Mouse (Mus musculus) lung, postnatal 25 days (tissue): Measurements from ENCODE around the gene Dntt.

Experiments used
- DNase-seq: peaks from one replicate; pipeline ENCODE4 v3.0.0; 2022; ENCODE audit warnings: low spot score

Dntt gene

DNA sequence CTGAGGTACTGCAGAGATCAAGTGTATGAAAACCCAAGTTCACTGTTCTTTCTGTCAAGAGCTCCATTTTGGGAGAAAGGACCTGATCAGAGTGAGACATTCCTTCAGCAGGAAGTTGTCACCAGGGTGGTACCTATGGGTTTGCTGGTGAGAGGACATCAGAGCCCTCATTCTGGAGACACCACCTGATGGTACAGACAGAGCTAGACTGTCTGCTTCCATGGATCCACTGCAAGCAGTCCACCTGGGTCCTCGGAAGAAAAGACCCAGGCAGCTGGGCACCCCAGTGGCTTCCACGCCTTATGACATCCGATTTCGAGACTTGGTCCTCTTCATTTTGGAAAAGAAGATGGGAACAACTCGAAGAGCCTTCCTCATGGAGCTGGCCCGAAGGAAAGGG lies at the start of gene Dntt:
Gene Dntt (plus strand): TSS at position 57 of the 400 bp plus-strand sequence.
- DNase-seq = no peak

DNA sequence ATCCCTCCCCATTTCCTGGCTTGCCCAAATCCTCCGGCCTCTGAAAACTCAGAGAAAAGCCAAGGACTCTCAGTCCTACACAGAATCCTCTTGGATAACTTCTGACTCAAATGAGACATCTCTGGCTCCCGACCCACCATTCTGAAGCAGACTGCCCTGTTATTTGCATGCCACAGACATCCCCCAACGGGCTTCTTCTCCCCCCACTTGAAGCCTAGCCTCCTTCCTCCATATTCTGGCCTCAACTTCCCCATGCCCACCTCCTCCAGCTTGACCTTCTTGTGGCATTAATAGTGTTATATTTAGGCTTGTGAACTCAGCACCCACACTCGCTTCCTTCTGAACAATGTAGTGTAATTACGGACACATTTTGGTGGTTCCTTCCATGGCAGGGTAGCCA lies 48.4 kb upstream of the Dntt start:
- DNase-seq = no peak

DNA sequence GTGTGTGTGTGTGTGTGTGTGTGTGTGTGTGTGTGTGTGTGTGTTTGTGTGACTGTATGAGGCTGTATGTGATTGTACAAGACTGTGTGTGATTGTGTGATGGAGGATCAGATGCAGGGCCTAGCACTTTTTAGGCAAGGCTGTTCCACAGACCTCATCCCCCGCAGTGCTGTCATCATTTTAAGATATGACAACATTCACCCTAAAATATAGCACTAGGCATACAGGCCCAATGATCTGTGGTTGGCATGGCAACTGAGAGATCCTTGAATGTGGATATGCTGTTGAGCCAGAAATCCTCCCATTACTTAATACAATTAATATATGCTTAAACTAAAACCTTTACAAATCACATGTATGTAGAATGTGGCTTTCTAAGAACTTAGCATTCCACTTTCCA lies 44.5 kb upstream of the Dntt start:
- no peak for DNase-seq

DNA sequence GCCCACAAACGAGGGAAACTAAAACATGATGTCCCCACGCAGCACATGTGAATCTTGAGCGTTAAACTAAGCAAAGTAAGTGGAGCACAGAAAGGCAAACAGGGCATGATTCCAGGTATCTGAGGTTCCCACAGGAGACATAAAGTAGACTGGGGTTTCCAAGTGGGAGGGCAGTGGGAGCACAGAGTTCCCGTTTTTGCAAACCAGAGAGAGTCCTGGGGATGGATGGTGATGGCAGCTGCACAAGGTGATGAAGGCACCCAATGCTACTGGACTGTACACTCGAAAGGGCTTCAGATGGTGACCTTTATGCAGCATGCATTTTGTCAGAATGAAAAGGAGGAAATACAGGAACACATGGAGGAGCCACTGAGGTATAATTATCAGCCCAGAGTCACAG lies 40.2 kb upstream of the Dntt start:
- DNase-seq = no peak

DNA sequence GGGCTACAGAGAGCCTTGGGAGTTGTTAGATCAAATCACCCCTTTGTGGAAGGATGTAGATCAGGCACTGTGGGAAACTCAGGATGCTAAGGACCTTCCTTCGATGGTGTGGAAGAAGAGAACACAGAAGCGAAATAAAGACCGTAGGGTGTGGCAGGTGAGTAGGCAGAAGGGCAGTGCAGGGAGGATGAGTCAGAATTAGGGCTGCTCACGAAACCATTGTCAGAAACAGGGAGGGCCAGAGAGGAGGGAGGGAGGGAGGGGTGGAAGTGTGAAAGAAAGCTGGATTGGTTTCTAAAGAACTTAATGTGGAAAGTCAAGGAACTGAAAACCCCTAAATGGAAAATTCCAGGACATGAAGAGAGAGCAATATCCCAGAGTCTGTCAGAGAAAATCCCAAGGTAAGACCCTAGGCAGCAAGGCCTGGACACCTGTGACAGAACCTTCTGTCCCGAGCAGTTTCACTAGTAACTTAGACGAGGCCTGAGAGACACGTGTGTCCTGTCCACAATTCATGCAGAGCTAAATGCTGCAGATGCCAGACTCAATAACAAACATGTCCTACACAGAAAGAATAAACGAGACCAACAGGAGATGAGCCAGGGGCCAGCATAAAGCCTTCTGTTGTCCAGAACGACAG lies 39.0 kb upstream of the Dntt start:
- no peak for DNase-seq

DNA sequence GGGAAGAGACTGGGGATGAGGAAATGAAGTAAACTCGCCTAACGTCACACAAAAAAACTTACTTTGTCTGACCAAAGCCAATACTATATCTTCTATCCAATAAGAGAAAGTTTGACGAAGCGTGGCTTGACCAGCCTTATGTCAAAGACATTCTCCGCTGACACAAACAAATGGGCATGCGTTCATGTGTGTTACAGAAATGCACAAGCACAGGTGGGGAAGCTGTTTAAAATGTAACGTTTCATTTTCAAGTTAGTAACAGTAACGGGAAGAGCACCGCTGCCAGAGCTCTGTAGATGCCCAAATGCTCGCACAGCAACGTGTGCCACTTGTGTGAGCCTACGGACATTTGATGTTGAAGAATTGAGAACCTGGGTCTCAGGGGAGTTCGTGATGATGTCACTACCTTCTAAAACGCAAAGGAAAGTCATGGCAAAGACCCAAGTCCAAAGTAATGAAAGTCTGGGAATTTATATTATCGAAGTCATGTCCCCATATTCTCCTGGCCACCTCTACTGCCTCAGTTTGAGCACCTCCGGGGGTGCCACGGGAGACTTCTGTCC lies 38.2 kb upstream of the Dntt start:
- no peak for DNase-seq

DNA sequence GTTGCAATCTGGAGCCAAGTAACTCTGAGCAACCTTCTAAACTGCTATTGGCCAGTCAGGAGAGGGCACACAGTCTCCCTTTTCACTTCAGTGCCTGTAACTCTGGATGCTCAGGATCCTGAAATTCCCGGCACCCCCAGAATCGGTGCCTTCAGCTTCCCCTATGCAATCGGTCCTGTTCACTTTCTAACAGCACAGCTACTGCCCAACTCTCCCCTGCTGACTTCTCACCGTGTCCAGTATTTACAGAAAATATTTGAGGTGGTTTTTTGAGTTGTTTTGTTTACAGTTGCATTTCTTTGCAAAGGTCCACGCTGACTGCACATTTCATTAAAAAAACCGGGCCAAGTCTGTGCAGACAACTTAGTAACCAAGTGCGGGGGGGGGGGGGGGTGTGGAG lies 37.4 kb upstream of the Dntt start:
- DNase-seq = no peak

DNA sequence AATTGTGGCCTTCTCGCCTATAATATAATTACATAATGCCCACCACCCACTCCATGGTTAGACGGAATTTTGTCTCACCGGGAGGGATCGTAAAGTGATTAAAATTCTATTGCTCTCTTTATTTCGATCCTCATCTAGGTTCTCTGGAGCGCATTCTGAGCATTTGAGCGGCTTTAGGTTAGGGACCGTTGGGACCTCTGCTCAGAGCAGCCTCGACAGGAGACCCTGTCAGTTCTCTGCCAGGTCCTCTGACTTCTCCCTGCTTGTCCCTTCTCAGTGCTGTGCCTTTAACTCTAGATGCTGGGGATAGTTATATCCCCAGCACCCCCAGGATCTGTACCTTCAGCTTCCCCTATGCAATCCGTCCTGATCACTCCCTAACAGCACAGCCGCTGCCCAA lies 37.0 kb upstream of the Dntt start:
- no peak for DNase-seq

DNA sequence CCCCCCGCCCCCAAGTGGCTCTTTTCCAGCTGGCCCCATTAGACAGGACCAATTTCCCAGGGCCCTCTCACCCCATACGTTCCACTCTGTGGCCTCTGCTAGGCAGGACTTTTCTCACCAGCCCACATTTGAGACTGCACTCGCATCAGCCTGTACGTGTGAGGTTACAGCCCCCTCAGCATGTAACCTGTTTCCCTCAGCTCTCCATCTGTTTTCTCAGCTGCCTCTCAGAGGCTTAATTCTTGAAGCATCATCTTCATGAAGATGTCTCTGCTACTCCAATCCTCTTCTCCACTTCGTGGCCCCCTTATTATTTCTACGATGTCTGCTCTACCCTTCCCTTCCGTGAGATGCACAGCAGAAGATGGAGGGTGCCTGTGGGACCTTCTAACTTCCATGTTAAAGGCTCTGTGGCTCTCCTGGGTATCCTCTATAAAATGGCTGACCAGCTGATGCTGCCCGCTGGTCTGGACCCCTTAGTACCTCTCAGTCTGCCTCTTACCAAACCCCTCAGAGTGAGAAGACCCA lies 36.5 kb upstream of the Dntt start:
- DNase-seq = no peak

DNA sequence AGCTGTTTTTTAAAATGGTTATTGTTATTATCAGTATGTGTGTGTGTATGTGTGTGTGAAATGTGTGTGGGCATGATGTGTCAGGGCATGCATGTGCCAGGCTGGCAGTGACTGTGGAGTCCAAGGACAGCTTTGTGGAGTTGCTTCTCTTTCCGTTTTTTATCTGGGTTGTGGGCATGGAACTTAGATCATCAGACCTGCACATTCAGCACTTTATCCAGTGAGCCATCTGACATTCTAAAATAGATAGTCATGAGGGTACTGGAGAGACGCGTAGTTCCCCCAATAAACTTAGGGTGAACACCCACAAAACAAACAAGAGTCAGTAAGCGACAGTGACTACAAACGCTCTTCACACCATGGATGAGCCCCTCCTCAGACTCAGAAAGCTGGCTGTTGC lies 35.7 kb upstream of the Dntt start:
- no peak for DNase-seq

DNA sequence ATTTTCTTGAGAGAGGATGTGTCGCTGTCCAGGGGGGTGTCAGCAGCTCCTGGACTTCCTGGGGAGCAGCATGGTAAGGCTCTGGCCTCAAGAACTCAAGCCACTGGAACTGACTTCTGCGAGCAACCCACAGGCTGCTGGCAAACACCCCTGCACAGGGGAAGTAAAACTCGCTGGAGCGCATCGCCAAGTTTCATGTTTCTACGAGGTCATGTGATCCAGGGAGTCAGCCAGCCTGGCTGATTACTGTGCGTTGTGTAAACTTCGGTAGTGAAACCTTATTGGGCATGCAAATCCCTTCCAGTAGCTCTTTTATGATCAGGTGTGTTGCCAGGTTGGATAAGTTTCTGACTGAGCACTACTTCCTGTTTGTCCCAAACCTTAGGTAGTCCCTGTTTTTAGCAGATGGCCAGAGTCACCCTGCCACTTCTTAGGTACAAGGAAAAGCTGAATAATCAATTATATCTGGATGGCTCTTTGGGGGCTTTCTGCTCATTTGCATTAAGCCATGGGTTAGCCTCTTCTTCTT lies 35.0 kb upstream of the Dntt start, which contains the start of gene Blnk:
Gene Blnk (minus strand): TSS at position 479 of the 529 bp plus-strand sequence.
- peak; percentile 84 for DNase-seq

DNA sequence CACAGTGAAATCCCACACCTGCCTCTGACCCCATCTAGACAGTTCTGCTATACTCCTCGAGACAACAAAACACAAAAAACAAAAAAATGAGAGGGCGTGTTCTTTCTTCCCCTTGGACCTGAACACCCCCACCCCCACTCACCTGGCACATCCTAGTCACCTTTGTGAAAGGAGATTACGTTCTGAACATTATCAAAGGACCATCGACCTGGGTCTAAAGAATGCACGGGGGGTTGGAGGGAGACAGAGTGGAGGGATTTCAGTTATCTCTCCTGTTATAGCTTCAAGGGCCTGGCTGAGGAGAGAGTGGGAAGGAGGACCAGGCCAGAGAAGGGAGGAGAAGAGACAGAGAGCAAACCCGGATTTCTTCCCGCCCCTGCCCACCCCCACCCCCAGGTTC lies 34.2 kb upstream of the Dntt start:
- no peak for DNase-seq

DNA sequence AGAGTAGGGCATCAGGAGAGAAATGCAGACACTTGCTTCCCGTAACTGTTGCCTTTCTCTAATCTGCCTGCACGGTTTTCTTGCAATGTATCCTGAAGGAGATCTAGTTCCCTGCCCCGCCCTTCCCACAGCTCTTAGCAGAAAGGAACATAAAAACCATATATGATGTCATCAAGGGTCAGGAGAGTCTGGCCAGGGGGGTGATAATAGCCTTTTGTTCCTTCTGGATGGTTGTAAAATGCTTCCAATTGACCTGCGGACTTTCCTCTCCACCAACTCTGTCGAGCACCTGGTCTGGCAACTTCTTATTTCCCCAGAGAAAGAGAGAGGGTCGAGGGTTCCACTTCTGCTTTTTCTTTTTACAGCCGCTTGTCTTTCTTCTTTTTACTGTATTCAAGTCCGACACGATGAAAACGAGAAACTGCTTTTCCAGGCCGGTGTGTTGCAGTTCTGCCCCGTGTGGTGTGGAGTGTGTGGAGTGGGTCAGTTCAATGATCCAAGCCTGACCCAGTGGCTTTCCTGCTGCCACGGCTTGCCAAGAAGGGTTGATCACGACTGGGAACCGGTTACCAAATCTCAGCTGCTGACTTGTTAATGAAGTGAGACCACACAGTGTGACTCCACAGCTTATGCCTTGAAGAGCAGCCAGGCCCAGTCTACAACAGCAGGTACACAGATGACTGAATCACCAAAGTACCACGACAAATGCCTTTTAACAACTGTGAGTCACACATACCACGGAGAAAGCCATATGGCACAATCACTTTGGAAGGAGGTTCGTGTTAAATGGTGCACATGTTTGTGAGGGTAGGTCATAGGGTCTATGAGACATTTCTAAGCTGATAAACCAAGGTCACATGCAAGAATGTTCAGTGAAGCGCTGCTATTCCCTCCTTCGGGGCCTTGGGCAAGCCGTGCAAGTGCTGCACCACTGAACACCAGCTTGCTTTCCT lies 33.4 kb upstream of the Dntt start:
- DNase-seq = no peak

DNA sequence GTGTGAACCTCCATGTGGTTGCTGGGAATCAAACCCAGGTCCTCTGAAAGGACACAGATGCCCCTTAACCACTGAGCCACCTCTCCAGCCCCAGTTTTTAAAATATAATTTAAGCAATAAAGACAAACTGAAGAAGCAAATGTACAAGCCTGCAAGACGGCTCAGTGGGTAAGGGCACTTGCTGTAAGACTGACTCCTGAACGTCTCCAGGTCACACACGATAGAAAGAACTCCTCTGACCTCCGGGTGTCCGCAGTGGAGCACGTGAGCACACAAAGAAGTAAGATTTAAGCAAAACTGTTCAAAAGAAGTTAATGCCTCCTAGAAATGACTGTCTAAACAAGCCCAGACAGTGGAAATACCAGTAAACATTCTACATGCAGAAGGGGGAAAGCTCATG lies 32.4 kb upstream of the Dntt start:
- no peak for DNase-seq

DNA sequence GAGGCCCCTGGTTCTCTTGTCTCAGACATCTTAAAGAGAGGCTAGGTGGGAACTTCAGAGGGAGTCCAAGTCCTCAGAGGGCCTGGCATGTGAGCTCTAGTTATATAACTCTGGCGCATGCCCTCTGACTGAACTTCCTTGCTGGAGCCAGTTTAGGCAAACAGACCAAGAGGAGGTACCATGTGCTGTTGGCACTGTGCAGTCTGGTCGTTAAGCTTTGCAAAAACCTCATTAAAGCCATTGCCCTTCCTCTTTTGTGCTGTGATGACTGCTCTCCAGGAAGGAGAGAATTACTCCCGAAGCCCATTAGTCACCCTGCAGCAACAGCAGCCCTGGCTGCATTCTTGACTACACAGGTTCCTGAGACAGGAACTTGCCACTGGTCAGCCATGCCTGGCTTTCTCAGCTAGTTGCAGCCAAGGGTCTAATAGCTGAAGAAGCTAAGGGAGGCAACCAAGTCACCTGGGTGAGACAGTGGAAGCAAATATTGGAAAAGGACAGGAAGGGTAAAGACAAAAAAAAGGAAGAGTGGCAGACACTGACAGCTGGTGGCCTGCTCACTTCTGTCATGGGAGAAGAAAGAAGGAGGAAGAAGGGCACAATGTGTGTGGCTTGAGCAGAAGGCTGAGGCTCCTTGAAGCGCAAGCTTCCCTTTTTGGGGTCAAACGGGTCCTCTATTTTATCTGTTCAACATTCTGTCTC lies 30.5 kb upstream of the Dntt start:
- peak; percentile 58 for DNase-seq

DNA sequence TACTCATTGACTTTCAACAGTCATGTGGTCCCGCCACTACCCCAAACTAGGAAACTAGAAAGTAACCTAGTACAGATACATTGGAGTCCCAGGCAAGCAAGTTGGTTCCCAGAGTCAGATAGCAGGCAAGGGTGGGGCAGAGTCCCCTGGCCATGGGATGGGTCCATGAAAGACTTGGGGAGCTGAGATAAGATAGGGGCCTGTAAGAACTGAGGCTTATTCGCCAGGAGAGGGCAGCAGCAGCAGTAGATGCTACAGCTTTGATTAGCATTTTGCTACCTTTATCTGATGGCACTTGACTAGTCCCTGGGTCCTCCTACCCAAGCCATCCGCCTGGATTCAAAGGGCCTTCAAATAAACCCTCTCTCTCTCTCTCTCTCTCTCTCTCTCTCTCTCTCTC lies 29.5 kb upstream of the Dntt start:
- DNase-seq = no peak

DNA sequence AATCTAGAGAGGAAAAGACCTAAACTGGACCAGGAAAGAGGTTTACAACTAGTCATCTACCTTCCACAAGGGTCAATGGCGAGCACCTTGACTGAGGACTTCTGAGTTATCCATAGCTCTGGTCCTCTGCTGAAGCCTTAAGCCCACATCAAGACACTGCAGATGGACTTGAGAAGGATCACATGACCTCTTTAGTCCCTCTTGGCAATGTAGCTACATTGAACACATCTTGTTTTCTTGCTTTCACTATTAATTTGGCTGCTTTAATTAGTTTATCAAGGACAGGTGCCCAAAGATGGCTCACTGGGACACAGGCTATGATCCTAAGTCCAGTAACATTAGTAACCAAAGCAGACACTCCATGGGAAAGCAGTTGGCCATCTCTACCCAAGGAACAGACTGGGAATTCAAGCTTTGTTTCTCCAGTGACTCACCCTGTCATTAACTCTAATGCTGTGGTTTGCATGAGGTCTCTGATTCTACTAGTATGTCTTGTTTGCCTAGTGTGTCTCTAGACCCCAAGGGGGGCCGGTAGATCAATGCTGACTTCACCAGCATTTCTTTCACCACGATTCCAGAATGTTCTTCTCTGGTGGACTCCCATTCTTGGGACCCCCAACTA lies 25.3 kb upstream of the Dntt start:
- no peak for DNase-seq

DNA sequence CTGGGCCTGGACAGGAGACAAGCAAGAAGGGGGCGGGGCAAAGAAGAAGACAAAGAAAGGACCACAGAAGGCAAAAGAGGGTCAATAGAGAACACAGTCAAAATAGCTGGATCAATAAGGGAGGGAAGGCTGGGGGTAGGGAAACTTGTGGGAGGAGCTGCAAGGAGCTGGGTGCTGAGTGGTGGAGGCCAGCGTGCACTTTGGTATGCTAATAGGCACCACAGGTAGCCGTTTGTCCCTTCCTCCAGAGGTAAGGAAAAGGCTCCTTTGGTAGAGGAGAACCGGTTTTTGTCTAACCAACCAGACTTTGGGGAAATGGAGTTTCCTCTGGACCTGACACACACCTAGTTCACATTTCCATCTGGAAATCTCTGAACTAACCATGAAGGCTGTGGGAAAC lies 22.5 kb upstream of the Dntt start:
- no peak for DNase-seq

DNA sequence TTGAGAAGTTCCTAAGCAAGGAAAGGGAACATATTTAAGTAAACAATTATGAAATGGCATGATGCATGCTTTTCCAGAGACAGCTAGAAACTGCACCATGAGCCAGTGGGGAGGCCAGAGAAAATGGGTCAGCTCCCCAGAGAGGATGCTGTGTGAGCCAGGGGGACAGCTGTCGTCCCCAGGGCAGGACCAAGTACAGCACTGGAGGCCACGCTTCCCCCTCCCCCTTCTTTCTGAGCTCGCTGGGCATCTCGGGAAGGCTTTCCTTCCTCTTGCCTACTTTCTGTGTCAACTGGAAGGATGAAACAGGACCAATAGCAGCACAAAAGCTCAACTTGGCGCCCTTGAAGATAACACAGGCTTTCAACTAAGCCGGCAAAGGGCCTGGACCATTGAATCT lies 21.7 kb upstream of the Dntt start:
- DNase-seq = no peak

DNA sequence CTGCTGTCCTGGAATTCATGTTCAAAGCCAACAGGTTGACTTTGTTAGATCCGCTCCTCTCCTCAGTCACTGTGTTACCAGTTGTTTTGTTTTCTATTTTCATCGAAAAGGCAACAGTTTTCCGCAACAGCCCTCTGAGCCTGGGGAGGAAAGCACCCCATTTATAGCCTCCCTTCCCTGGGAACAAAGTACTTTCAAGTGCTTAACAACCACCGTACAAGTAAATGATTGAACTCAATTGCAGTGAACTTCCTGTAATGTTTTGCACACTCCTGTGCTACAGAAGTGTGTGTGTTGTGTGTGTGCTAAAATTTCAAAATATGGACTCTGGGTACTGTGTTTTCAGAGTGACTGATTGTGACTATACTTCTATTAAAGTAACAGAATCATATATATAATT lies 21.3 kb upstream of the Dntt start:
- no peak for DNase-seq

DNA sequence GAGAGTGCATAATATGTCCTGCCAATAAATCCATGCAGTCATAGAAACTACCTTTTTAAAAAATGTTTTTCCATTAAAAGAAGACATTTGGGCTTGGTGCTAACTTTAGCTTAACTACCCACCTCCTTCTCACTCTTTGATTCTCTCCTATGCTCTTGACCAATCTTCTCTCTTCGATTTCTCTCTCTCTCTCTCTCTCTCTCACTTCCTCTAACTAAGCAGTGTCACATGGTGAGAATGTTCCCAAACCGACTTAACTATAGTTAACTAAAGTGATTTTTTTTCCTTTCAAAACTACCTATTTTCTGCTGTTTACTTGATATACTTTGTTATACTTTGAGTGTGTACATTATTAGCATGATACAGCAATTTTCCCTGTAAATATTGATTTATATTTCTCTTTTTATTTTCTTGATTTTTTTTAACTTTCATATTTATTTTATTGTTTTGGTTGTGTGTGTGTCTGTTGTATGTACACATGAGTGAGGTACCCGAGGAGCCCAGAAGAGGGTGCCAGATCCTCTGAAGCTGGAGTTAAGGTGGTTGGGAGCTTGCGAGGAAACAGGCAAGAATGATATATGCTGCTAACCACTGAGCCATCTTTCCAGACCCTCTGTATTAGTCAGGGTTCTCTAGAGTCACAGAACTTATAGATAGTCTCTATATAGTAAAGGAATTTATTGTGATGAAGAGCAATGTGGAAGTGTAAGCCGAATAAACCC lies 20.2 kb upstream of the Dntt start:
- no peak for DNase-seq
